Mouse (Mus musculus): ENCODE data around the gene Pip5k1c.
A peak's percentile ranks its signal among the peaks of the same experiment; 100 is the strongest.

The Pip5k1c gene

DNA sequence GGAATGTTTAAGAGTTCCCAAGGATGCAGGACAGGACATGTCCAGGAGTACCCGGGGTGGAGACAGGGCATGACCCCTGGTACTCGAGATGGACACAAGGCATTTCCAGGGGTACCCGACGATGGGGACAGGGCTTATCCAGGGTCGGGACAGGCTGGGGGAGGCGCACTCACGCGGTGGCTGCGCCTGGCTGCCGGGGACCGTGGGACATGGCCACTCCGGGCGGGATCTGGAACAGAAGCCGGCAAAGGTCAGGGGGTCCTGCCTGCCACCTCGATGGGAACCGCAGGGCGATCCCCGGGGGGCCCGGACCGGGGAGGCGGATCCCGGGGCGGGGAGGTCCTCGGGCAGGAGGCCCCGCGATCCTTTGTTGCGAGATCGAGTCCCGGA, 57.2 kb downstream of the Pip5k1c start:
- DNase-seq (ENCODE audit: low spot score), result no peak

DNA sequence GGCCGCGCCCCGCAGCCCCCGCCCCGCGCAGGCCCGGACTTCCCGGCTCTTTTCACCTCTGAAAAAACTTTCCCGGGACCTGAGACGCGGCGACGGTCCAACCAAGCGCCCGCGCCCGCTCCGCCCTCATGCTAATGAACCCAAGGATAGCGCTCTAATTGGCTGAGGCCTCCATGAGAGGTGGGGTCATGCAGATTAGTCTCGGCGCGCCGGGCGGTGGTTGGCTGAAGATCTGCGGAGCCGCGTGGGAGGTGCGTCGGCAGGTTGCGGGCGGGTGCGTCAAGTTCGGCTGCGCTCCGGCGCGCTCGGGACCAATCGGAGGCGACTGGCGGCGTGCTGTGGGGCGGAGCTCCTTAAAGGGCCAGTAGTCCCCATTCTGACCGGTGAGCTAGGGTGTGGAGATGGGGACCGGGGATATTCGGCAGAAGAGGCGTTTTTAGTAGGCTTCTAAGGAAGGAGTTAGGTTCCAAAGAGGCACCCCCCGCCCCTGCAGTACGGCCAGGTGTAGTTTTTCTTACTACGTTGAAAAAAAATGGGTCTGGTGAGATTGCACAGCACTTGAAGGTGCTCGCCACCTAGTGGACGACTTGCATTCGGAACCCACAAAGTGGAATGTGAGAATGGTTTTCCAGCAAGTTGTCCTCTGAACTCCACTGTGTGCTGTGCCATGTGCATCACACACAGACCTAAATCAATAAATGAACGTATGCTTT, 57.7 kb downstream of the Pip5k1c start, which contains the start of gene Hmg20b:
TSS of gene Hmg20b (minus strand) at position 130 of the 713 bp plus-strand sequence.
- DNase-seq (ENCODE audit: low spot score), result peak; percentile 99

DNA sequence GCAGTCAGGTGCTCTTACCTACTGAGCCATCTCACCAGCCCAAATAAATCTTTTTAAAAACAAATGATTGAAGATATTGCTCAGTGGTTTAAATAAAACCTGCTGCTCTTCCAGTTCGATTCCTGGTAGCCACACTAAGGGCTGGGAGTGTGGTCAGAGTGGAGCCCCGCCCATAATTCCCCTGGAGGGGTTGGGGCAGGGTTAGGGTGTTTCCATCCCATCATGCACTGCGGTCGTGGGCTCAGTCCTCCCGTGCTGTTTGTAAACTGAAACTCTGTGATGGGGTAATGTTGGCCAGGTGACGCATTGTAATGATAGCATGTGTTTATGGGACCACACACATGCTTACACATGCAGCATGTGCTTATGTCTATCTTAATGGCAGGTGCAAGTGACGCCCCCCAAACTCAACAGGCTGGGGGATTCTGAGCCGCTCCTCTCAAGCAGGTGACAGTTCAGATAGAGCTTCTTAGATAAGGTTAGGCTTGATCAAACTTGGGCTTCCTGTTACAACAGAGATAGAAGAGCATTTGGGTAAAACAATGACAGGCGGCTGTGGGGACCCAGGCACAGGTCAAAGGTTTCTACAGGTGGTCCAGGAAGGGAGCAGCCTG, 59.0 kb downstream of the Pip5k1c start:
- DNase-seq (ENCODE audit: low spot score), result no peak

- no peak for DNase-seq (ENCODE audit: low spot score)
These were observed 62.1 kb downstream of the Pip5k1c start for GRCm38 (mm10) chr10:81354738-81355477.

GRCm38 (mm10) chr10:81355533-81355932, 62.8 kb downstream of the Pip5k1c start:
- no peak for DNase-seq (ENCODE audit: low spot score)

GRCm38 (mm10) chr10:81356352-81356990, 63.7 kb downstream of the Pip5k1c start:
- DNase-seq (ENCODE audit: low spot score), result no peak

GRCm38 (mm10) chr10:81356991-81357844, 64.5 kb downstream of the Pip5k1c start, which contains the start of gene Mfsd12:
Gene Mfsd12, plus strand, starts transcription at chr10:81357491.
- DNase-seq (ENCODE audit: low spot score), result peak; percentile 93

DNA sequence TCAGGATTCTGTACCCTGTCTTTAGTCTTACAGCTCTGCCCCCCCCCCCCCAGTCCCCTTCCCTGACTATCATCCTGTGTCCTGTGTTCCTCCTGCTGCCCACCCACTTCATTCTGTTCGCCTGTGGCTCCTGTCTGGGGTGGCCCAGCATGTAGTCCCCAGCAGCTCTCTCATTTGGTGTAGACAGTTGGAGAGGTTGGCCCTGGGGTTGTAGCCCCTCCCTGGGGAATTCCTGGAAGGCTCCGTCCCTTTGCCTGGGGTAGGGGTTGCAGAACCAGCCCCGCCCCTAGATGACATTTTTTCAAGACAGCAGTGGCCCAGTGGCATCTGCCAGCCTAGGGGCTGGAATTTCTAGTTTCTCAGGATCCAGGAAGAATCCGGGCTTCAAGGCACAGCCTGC, 65.4 kb downstream of the Pip5k1c start:
- DNase-seq (ENCODE audit: low spot score), result no peak

GRCm38 (mm10) chr10:81358841-81359240, 66.1 kb downstream of the Pip5k1c start:
- no peak for DNase-seq (ENCODE audit: low spot score)

DNA sequence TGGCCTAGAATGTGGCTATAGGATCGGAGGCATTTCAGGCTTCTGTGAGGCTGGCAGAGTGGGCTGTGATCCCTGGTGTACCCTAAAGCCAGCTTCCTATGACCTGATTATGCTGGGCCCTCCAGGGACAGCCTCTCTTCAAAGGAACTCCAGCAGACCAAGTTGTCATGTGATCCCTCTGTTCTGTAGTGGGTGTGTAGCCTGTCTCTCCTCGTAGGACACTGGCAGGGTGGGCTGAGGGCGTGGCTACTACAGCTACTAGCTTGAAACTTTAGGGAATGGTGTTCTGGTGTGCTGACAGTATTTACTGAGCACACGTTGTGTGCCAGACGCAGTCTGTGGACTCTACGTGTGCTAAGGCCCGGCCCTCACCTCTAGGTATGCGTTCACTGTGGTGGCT, 68.0 kb downstream of the Pip5k1c start:
- DNase-seq (ENCODE audit: low spot score), result no peak

DNA sequence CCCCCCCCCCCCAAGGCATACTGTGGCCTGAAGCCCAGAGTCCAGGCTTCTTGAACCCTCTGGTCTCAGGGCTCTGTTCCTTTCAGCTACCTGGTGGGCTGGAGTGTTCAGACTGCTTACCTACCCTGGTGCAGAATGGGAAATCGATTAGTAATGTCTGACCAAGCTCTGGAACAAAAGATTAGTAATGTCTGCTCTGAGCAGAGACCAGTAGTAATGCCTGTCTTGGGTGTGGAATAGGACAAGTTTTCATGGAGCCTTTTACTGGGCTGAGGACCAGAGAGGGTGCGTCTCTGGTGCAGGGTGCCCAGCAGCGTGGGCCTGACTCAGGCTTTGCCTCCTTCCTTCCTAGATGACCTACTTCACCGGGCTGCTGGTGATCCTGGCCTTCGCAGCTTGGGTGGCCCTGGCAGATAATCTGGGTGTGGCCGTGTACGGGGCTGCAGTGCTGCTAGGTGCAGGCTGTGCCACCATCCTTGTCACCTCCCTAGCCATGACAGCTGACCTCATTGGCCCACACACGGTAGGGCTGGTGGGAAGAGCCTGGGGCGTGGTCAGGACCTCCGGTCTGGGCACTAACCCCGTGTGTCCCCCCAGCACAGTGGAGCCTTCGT, 69.7 kb downstream of the Pip5k1c start:
- no peak for DNase-seq (ENCODE audit: low spot score)

- no peak for DNase-seq (ENCODE audit: low spot score)
These were observed 70.9 kb downstream of the Pip5k1c start for GRCm38 (mm10) chr10:81363436-81364346.

- peak; percentile 56 for DNase-seq (ENCODE audit: low spot score)
These were observed 71.9 kb downstream of the Pip5k1c start for GRCm38 (mm10) chr10:81364666-81365065.

DNA sequence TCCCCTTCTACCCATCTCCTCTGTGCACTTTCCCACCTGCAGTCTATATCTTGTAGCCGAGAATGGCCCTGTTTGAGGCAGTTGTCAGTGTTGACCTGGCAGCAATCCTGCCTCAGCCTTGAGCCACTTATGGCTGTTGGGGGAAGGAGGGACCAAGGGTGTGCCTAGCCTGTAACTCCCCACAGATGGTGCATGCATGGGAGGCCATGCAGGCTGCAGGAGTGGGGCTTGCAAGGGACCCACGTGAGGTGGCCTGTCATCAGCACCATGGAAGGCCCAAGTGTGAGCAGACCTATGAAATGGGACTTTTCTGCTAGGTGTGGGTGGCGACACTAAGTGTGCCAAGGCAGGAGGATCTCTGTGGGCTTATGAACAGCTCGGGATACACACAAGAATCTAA, 72.3 kb downstream of the Pip5k1c start:
- DNase-seq (ENCODE audit: low spot score), result no peak

DNA sequence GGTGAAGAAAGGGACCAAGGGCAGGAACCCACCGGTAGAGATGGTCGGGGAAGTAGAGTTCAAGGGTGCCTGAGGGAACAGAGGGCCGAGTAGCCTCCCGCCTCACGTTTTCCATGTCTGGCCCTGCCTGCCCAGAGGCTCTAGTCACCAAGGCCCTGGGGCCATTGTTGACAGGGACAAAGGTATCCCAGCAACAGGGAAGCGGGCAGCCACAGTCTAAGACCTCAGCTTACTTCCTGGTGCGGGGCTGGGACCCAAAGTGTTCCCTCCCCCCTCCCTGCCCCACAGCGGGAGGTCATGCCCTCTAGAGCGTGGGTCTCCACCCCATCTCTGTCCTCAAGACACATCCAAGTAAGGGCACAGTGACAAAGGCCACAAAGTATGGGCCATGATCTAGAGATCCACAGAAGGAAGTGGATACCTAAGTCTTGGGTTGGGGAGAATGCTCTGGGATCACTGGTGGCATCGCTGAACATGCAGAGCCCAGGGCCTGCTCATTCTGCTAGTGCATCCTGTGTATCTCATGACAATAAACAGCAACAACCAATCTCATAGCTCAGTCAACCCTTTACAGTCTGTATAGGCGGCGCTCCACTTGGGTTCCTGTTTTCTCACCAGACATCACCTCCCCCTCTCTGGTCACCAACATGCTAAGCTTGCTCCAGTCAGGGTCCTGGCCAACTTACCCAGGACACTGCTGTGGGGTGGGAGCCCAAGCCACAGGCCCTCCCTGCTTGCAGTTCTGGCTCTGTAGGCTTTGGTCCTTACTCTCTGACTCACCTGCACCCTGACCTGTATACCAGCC, 73.1 kb downstream of the Pip5k1c start, which contains the start of gene 4930404N11Rik:
TSS of gene 4930404N11Rik (minus strand) at position 145 of the 805 bp plus-strand sequence.
- no peak for DNase-seq (ENCODE audit: low spot score)

DNA sequence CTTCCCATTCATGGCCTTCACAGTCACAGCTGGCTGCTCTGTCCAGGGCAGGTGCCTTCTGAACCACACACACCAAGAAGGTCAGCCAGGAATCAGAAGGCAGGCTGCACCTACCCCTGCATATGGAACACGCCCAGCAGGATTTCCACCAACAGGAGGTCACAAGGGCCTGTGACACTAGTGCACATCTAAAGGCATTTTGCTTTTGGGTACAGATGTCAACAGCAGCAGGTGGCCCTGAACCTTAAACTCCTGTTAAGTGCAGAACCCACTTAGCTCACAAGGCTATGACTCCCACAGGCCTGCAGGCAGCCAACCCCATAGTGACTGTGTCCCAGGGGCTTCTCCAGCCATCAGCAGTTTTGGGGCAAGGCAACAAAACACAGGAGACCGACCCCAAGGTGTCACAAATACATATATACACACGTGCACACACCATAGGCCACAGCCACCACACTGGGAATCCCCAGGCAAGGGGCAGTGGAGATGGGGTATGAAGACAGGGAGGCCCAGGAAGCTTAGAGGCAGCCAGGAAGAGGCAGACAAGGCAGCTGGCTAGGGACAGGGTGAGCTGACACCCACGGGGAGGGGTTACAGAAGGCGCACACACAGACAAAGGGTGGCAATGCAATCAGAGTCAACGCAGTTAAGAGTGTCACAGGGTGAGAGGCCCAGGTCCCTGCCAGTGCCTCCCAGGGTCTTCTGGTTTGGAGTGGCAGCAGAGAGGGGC, 73.9 kb downstream of the Pip5k1c start:
- no peak for DNase-seq (ENCODE audit: low spot score)

GRCm38 (mm10) chr10:81367207-81367495, 74.4 kb downstream of the Pip5k1c start:
- no peak for DNase-seq (ENCODE audit: low spot score)
